Mouse (Mus musculus) forebrain, embryonic 13.5 days (tissue): ENCODE results near the gene Zbtb33. TPM values are rescaled to one million over a fixed set of nuclear protein-coding genes. Genes with fewer than 3 reads are reported as not detected.
"Not testable (repeated sequence)": the region's sequence is repeated elsewhere in the genome, so short reads cannot be mapped to it uniquely, and the experiment has no call there.

Experiments
- ATAC-seq: fragments of 200-750 bp; cut with Nextera tagmentation; 2 replicates; pipeline ENCODE4 v1.8.0; 2017
- H3K27ac ChIP-seq: fragments of 300-500 bp; sonication (generic); 2 replicates; pipeline ENCODE4 v1.5.1; 2015; ENCODE audit warnings: inconsistent platforms, mild to moderate bottlenecking, moderate library complexity
- H3K27me3 ChIP-seq: fragments of 300-500 bp; sonication (generic); 2 replicates; pipeline ENCODE4 v1.6.1; 2015; ENCODE audit warnings: mild to moderate bottlenecking, inconsistent platforms
- H3K36me3 ChIP-seq: fragments of 300-500 bp; sonication (generic); 2 replicates; pipeline ENCODE4 v1.6.1; 2015; ENCODE audit warnings: mild to moderate bottlenecking, inconsistent platforms; ENCODE audit not compliant: poor library complexity, severe bottlenecking
- H3K4me1 ChIP-seq: fragments of 300-500 bp; sonication (generic); 2 replicates; pipeline ENCODE4 v1.6.1; 2015; ENCODE audit warnings: inconsistent platforms
- H3K4me2 ChIP-seq: fragments of 300-500 bp; sonication (generic); 2 replicates; pipeline ENCODE4 v1.6.1; 2015; ENCODE audit warnings: inconsistent platforms, mild to moderate bottlenecking, moderate library complexity
- H3K4me3 ChIP-seq: fragments of 300-500 bp; sonication (generic); 2 replicates; pipeline ENCODE4 v1.5.1; 2015; ENCODE audit warnings: mild to moderate bottlenecking, inconsistent platforms
- H3K9ac ChIP-seq: fragments of 300-500 bp; sonication (generic); 2 replicates; pipeline ENCODE4 v1.6.1; 2015; ENCODE audit warnings: mild to moderate bottlenecking, inconsistent platforms
- H3K9me3 ChIP-seq: fragments of 300-500 bp; sonication (generic); replicated peaks from 2 replicates; pipeline ENCODE4 v1.6.1; 2016; ENCODE audit warnings: inconsistent platforms
- WGBS: fragments of 180-500 bp; shearing (Covaris S2); methylation state at CpG from one replicate; pipeline ENCODE4 v1.1.7; 2015; 5-methylcytosine and 5-hydroxymethylcytosine counted together
- polyA plus RNA-seq: library from polyadenylated mRNA; unstranded; fragments of >200 nt; fragmentation: Nextera tagmentation; extraction: Ambion mirVana; gene quantifications from 2 replicates; pipeline ENCODE4 v1.2.1, GENCODE M21; 2015

The Zbtb33 gene
- 5.1 and 5.4 TPM in 2 replicates for polyA plus RNA-seq

- no peaks in the 10 kb centered on the region for H3K27me3 ChIP-seq
- peak within 1 kb of the TSS; percentile 69 for H3K4me2 ChIP-seq
- 25% methylated on average over 69 of the region's 72 CpGs for WGBS
- ATAC-seq: peak; percentile 96
- peak within 1 kb of the TSS; percentile 84 for H3K9ac ChIP-seq
- H3K27ac ChIP-seq: peak within 1 kb of the TSS; percentile 81
- peak within 1 kb of the TSS; percentile 66 for H3K4me3 ChIP-seq
- H3K9me3 ChIP-seq: no peaks in the 10 kb centered on the region
- peaks cover 14% of the 10 kb centered on the region for H3K36me3 ChIP-seq
- H3K4me1 ChIP-seq: peaks cover 9% of the 10 kb centered on the region; the same call in 1 of the 2 replicates
These were observed at the start of gene Zbtb33 for GRCm38 (mm10) chrX:38189552-38190457. Zbtb33 (plus strand) TSS chrX:38189793.

- H3K4me3 ChIP-seq: no peak overlapping the region
- H3K36me3 ChIP-seq: no peaks in the 10 kb centered on the region
- no peaks in the 10 kb centered on the region for H3K27me3 ChIP-seq
- H3K4me2 ChIP-seq: no peak overlapping the region
- WGBS: 55% methylated on average over 1 of the region's 1 CpGs
- no peak for ATAC-seq
- H3K9ac ChIP-seq: no peak overlapping the region
- H3K27ac ChIP-seq: no peak overlapping the region
- no peaks in the 10 kb centered on the region for H3K4me1 ChIP-seq
- H3K9me3 ChIP-seq: no peaks in the 10 kb centered on the region
These were observed 30.5 kb upstream of the Zbtb33 start for GRCm38 (mm10) chrX:38159097-38159496.

- no peak for ATAC-seq
- Histone ChIP-seq H3K4me3 (no peak overlapping the region), H3K36me3 (no peaks in the 10 kb centered on the region), H3K27ac (no peak overlapping the region), H3K4me2 (no peak overlapping the region), H3K9ac (no peak overlapping the region), H3K9me3 (no peaks in the 10 kb centered on the region), H3K4me1 (no peaks in the 10 kb centered on the region), H3K27me3 (no peaks in the 10 kb centered on the region)
- 84% methylated on average over 3 of the region's 3 CpGs for WGBS
These were observed 24.3 kb upstream of the Zbtb33 start for GRCm38 (mm10) chrX:38165315-38165714.

GRCm38 (mm10) chrX:38166064-38166463 is 23.5 kb upstream of the Zbtb33 start:
- Histone ChIP-seq H3K4me1 (no peaks in the 10 kb centered on the region), H3K36me3 (no peaks in the 10 kb centered on the region), H3K27ac (no peak overlapping the region), H3K4me3 (no peak overlapping the region), H3K9me3 (no peaks in the 10 kb centered on the region), H3K9ac (no peak overlapping the region), H3K27me3 (no peaks in the 10 kb centered on the region), H3K4me2 (no peak overlapping the region)
- WGBS: 81% methylated on average over 9 of the region's 9 CpGs
- ATAC-seq: no peak

GRCm38 (mm10) chrX:38166592-38166991 is 23.0 kb upstream of the Zbtb33 start:
- H3K4me1 ChIP-seq: no peaks in the 10 kb centered on the region
- H3K9ac ChIP-seq: no peak overlapping the region
- H3K36me3 ChIP-seq: no peaks in the 10 kb centered on the region
- H3K27ac ChIP-seq: no peak overlapping the region
- H3K9me3 ChIP-seq: no peaks in the 10 kb centered on the region
- H3K27me3 ChIP-seq: no peaks in the 10 kb centered on the region
- no peak for ATAC-seq
- no peak overlapping the region for H3K4me3 ChIP-seq
- WGBS: 76% methylated on average over 4 of the region's 4 CpGs
- no peak overlapping the region for H3K4me2 ChIP-seq

- 42% methylated on average over 19 of the region's 19 CpGs for WGBS
- Histone ChIP-seq H3K9ac (0 out of 2 replicates have a peak overlapping the region, but pooled peaks have one; percentile 37), H3K4me2 (peak overlapping the region; percentile 38), H3K4me3 (peak overlapping the region; percentile 21)
- H3K27me3 ChIP-seq, H3K9me3 ChIP-seq, H3K4me1 ChIP-seq, H3K27ac ChIP-seq, H3K36me3 ChIP-seq: not testable (repeated sequence)
- peak; percentile 71 for ATAC-seq
These were observed 9.7 kb upstream of the Zbtb33 start for GRCm38 (mm10) chrX:38179891-38180310.

- Histone ChIP-seq H3K27ac (no peak overlapping the region), H3K36me3 (no peaks in the 10 kb centered on the region), H3K4me1 (no peaks in the 10 kb centered on the region), H3K4me3 (peak overlapping the region; percentile 44), H3K9me3 (peaks cover 4% of the 10 kb centered on the region), H3K27me3 (no peaks in the 10 kb centered on the region), H3K4me2 (peak overlapping the region; percentile 68), H3K9ac (peak overlapping the region; percentile 50)
- WGBS: 22% methylated on average over 36 of the region's 38 CpGs
- ATAC-seq: peak; percentile 73
These were observed 8.7 kb upstream of the Zbtb33 start for GRCm38 (mm10) chrX:38180656-38181607.

- Histone ChIP-seq H3K4me1 (no peaks in the 10 kb centered on the region), H3K4me2 (peak overlapping the region; percentile 68), H3K9me3 (peaks cover 4% of the 10 kb centered on the region), H3K4me3 (peak overlapping the region; percentile 44; the same call in 1 of the 2 replicates), H3K27ac (no peak overlapping the region), H3K36me3 (no peaks in the 10 kb centered on the region), H3K27me3 (no peaks in the 10 kb centered on the region), H3K9ac (no peak overlapping the region)
- peak; percentile 79 for ATAC-seq
- WGBS: 21% methylated on average over 11 of the region's 15 CpGs
These were observed 7.9 kb upstream of the Zbtb33 start for GRCm38 (mm10) chrX:38181608-38182258.

- Histone ChIP-seq H3K4me3 (no peak overlapping the region), H3K27ac (no peak overlapping the region), H3K4me1 (no peaks in the 10 kb centered on the region), H3K4me2 (no peak overlapping the region), H3K9ac (no peak overlapping the region), H3K36me3 (no peaks in the 10 kb centered on the region), H3K27me3 (no peaks in the 10 kb centered on the region), H3K9me3 (no peaks in the 10 kb centered on the region)
- 14% methylated on average over 2 of the region's 2 CpGs for WGBS
- no peak for ATAC-seq
These were observed 4.1 kb upstream of the Zbtb33 start for GRCm38 (mm10) chrX:38185520-38185919.

- Histone ChIP-seq H3K9ac (peak overlapping the region; percentile 84), H3K4me1 (peaks cover 9% of the 10 kb centered on the region; the same call in 1 of the 2 replicates), H3K4me3 (peak overlapping the region; percentile 66), H3K36me3 (peaks cover 14% of the 10 kb centered on the region), H3K27ac (0 out of 2 replicates have a peak overlapping the region, but pooled peaks have one; percentile 81), H3K9me3 (no peaks in the 10 kb centered on the region), H3K27me3 (no peaks in the 10 kb centered on the region), H3K4me2 (peak overlapping the region; percentile 69)
- ATAC-seq: peak; percentile 8; the same call in 1 of the 2 replicates
- WGBS: 15% methylated on average over 3 of the region's 3 CpGs
These were observed 818 bp downstream of the Zbtb33 start for GRCm38 (mm10) chrX:38190458-38190764.

- no peaks in the 10 kb centered on the region for H3K36me3 ChIP-seq
- no peak overlapping the region for H3K4me3 ChIP-seq
- no peak for ATAC-seq
- no peaks in the 10 kb centered on the region for H3K27me3 ChIP-seq
- H3K9ac ChIP-seq: no peak overlapping the region
- no peaks in the 10 kb centered on the region for H3K4me1 ChIP-seq
- WGBS: 62% methylated on average over 2 of the region's 2 CpGs
- no peak overlapping the region for H3K27ac ChIP-seq
- no peaks in the 10 kb centered on the region for H3K9me3 ChIP-seq
- H3K4me2 ChIP-seq: no peak overlapping the region
These were observed 12.2 kb downstream of the Zbtb33 start for GRCm38 (mm10) chrX:38201816-38202215.
